Mouse (Mus musculus): ENCODE data around the gene Lcn8. TPM values are rescaled to one million over a fixed set of nuclear protein-coding genes. Genes with fewer than 3 reads are reported as not detected.

Gene Lcn8
- polyA plus RNA-seq, 1 experiment from 2014 or later: not detected

DNA sequence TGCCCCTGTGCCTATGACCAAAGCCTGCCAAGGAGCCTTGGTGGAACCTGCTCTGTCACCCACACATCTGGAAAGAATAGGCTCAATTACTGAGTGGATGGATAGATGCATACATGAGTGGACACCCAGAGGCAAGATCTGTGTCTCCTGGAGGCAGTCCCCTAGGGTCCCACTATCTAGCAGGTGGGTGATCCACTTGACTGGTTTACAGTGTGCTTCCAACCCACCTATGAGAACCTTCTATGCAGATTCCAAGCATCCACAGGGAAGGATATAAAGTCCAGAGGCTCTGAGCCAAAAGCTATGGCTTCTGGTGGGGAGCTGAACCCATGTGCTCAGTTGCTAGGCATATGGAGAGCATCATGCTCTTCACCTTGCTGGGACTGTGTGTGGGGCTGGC lies 4.7 kb downstream of the Lcn8 start, which contains the start of gene Lcn5:
Gene Lcn5 (plus strand): TSS at position 301 of the 400 bp plus-strand sequence.
- Histone ChIP-seq H3K4me3 (ENCODE audit: low read depth, low read length) (no peak within 1 kb of the TSS), H3K4me2 (ENCODE audit: low read length) (no peak within 1 kb of the TSS), H3K27me3 (replicated peaks; ENCODE audit: control insufficient read depth, insufficient read depth, low read length) (no peaks in the 10 kb centered on the region), H3K9ac (ENCODE audit: low read length) (no peak within 1 kb of the TSS), H3K9me3 (replicated peaks; ENCODE audit: control insufficient read depth, low read length) (no peaks in the 10 kb centered on the region), H3K36me3 (ENCODE audit: control insufficient read depth, insufficient read depth, low read length) (no peaks in the 10 kb centered on the region), H3K27ac (ENCODE audit: low read depth, low read length) (no peak within 1 kb of the TSS), H3K4me1 (ENCODE audit: control insufficient read depth, insufficient read depth, low read length) (no peaks in the 10 kb centered on the region)
- no peak for DNase-seq (ENCODE audit: low spot score)
- no peak for ATAC-seq

DNA sequence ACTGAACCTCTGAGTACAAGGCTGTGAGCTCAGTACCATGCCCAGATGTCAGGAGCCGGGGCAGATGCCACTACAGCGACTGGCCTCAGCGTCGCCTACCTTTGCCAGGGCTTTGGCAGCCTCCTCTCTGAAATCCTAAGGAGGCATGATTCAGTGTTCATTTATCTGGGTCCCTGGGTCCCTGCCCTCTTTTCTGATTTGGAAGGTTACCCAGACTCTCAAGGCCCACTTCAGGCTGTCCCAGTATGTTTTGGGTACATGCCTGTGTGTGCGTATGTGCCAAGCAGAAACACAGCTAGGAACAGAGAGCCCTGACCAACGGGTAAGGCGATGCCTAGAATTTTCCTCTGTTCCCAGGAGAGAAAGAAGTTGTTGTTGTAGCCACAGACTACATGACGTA lies 7.4 kb downstream of the Lcn8 start:
- H3K27me3 ChIP-seq (replicated peaks; ENCODE audit: control insufficient read depth, insufficient read depth, low read length): no peaks in the 10 kb centered on the region
- H3K4me2 ChIP-seq (ENCODE audit: low read length): no peak overlapping the region
- H3K9ac ChIP-seq (ENCODE audit: low read length): no peak overlapping the region
- WGBS: 95% methylated on average over 8 of the region's 8 CpGs
- no peaks in the 10 kb centered on the region for H3K36me3 ChIP-seq (ENCODE audit: control insufficient read depth, insufficient read depth, low read length)
- H3K9me3 ChIP-seq (replicated peaks; ENCODE audit: control insufficient read depth, low read length): no peaks in the 10 kb centered on the region
- no peak overlapping the region for H3K4me3 ChIP-seq (ENCODE audit: low read depth, low read length)
- H3K27ac ChIP-seq (ENCODE audit: low read depth, low read length): no peak overlapping the region
- ATAC-seq (no peak), DNase-seq (ENCODE audit: low spot score) (no peak)
- no peaks in the 10 kb centered on the region for H3K4me1 ChIP-seq (ENCODE audit: control insufficient read depth, insufficient read depth, low read length)

DNA sequence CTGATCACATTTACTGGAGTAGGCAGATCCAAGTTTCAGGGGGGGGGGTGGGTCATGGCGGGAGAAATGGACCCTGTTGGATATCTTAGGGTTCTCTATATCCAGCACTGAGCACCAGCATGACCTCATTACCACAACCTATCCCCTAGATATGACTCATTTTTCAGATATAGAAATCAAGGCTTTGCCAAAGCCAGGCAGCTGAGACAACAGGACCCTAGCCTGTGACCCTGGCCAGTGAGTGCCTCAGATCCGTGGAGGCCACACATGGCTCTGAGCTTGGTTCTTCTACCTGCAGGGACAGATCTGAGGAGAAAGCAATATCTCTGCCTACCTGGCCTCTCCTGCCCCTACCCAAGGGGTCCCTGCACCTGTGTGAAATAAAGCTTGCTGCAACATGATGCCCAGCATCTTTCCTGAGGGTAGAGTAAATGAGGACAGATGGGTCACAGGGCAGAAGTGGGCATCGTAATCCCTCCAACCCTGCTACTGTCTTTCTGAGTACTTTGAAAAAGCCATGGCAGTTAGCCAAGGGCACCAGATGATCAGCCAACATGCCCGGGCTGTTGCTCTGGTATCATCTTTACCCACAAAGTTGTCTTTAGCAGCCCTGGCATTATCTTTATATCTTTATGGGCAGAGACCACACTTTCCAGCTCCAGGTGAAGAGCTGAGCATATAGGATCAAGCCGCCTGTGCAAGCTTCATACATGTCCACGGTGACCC lies 8.5 kb downstream of the Lcn8 start:
- Histone ChIP-seq H3K4me3 (ENCODE audit: low read depth, low read length) (no peak overlapping the region), H3K4me1 (ENCODE audit: control insufficient read depth, insufficient read depth, low read length) (no peaks in the 10 kb centered on the region), H3K9me3 (replicated peaks; ENCODE audit: control insufficient read depth, low read length) (no peaks in the 10 kb centered on the region), H3K36me3 (ENCODE audit: control insufficient read depth, insufficient read depth, low read length) (no peaks in the 10 kb centered on the region), H3K27me3 (replicated peaks; ENCODE audit: control insufficient read depth, insufficient read depth, low read length) (no peaks in the 10 kb centered on the region), H3K27ac (ENCODE audit: low read depth, low read length) (no peak overlapping the region), H3K4me2 (ENCODE audit: low read length) (no peak overlapping the region), H3K9ac (ENCODE audit: low read length) (no peak overlapping the region)
- ATAC-seq: no peak
- DNase-seq (ENCODE audit: low spot score): no peak
- WGBS: 84% methylated on average over 6 of the region's 6 CpGs

DNA sequence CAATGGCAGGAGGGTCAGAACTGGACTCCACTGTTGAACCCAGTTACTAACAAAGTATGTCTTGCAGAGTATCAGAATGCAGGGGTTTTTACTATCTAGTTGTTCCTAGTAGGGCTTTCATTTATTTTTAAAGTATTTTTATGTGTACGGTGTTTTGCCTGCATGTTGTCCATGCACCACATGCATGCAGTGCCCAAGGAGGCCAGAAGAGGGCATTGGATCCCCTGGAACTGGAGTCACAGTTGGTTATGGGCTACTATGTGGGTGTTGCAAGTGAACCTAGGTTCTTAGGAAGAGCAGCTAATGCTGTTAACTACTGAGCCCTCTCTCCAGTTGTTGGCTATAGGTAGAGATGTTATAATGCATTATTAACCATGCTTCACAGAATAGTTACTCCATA lies 10.6 kb downstream of the Lcn8 start:
- H3K4me1 ChIP-seq (ENCODE audit: control insufficient read depth, insufficient read depth, low read length): no peaks in the 10 kb centered on the region
- DNase-seq (ENCODE audit: low spot score): peak; percentile 27
- no peaks in the 10 kb centered on the region for H3K36me3 ChIP-seq (ENCODE audit: control insufficient read depth, insufficient read depth, low read length)
- no peak overlapping the region for H3K4me3 ChIP-seq (ENCODE audit: low read depth, low read length)
- no peak overlapping the region for H3K9ac ChIP-seq (ENCODE audit: low read length)
- no peaks in the 10 kb centered on the region for H3K9me3 ChIP-seq (replicated peaks; ENCODE audit: control insufficient read depth, low read length)
- no peaks in the 10 kb centered on the region for H3K27me3 ChIP-seq (replicated peaks; ENCODE audit: control insufficient read depth, insufficient read depth, low read length)
- no peak overlapping the region for H3K4me2 ChIP-seq (ENCODE audit: low read length)
- WGBS: 63% methylated on average over 1 of the region's 1 CpGs
- no peak for ATAC-seq
- no peak overlapping the region for H3K27ac ChIP-seq (ENCODE audit: low read depth, low read length)

DNA sequence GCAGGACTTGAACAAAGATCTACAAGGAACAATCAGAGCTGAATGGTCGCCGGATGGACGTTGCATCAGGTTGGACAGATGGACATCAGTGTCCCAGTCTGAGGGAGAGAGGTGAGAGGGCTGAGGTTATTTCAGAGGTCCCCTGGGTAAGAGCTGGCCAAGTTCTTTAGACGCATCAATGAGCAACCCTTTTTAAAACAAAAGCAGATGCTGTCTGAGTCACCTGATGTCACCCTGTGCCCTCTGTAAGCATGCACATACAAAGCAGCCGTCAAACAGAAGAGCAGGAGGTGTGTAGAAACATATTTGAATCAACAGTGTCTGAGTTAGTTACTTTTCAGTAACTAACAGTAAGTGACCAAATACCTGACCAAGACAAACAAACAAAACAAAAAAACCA lies 11.2 kb downstream of the Lcn8 start:
- no peak overlapping the region for H3K9ac ChIP-seq (ENCODE audit: low read length)
- no peak overlapping the region for H3K4me3 ChIP-seq (ENCODE audit: low read depth, low read length)
- DNase-seq (ENCODE audit: low spot score) (no peak), ATAC-seq (no peak)
- no peaks in the 10 kb centered on the region for H3K9me3 ChIP-seq (replicated peaks; ENCODE audit: control insufficient read depth, low read length)
- no peak overlapping the region for H3K27ac ChIP-seq (ENCODE audit: low read depth, low read length)
- no peaks in the 10 kb centered on the region for H3K36me3 ChIP-seq (ENCODE audit: control insufficient read depth, insufficient read depth, low read length)
- H3K27me3 ChIP-seq (replicated peaks; ENCODE audit: control insufficient read depth, insufficient read depth, low read length): no peaks in the 10 kb centered on the region
- no peak overlapping the region for H3K4me2 ChIP-seq (ENCODE audit: low read length)
- 89% methylated on average over 5 of the region's 5 CpGs for WGBS
- no peaks in the 10 kb centered on the region for H3K4me1 ChIP-seq (ENCODE audit: control insufficient read depth, insufficient read depth, low read length)

DNA sequence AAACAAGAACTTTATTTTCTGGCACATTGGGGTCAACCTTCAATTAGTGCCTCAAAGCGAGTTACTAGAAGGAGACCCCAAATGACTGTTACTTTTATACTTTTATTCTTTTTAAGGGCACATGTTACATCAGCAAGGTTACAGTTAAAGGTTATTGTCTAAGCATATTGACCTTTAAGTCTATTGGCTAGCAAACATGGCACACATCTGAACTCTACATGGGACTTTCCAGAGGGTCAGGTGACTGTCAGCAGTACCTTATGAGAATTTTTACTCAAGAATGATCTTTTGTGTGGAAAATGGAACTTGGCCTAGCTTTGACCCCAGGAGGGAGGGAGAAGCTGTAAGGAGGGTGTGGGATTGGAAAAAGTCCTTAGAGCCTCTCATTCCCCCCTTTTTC lies 13.6 kb downstream of the Lcn8 start:
- H3K9me3 ChIP-seq (replicated peaks; ENCODE audit: control insufficient read depth, low read length): no peaks in the 10 kb centered on the region
- no peak overlapping the region for H3K9ac ChIP-seq (ENCODE audit: low read length)
- DNase-seq (ENCODE audit: low spot score): no peak

DNA sequence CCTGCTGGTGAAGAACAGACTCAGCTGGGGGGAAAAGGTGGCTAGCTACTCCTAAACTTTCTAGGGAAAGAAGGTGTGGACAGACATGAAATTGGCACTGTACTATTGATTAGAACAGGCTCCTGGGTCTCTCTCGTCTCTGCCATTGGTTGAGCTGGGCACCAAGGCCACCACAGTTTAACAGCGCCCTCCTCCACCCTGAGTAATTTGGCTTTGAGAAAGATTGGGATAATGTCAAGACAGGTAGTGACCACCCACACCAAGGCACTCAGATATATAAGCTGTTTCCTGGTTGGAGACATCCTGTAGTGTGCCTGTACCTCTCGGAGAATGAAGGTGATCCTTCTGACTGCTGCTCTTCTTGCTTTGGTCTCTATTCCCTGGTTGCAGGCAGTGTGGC lies 23.6 kb downstream of the Lcn8 start, which contains the start of gene Lcn6:
Gene Lcn6 (plus strand): TSS at position 301 of the 400 bp plus-strand sequence.
- no peak within 1 kb of the TSS for H3K4me2 ChIP-seq (ENCODE audit: low read length)
- no peak within 1 kb of the TSS for H3K27ac ChIP-seq (ENCODE audit: low read depth, low read length)
- H3K4me3 ChIP-seq (ENCODE audit: low read depth, low read length): no peak within 1 kb of the TSS
- H3K9ac ChIP-seq (ENCODE audit: low read length): no peak within 1 kb of the TSS
- no peaks in the 10 kb centered on the region for H3K9me3 ChIP-seq (replicated peaks; ENCODE audit: control insufficient read depth, low read length)
- H3K4me1 ChIP-seq (ENCODE audit: control insufficient read depth, insufficient read depth, low read length): no peaks in the 10 kb centered on the region
- DNase-seq (ENCODE audit: low spot score) (no peak), ATAC-seq (no peak)
- WGBS: 86% methylated on average over 3 of the region's 3 CpGs
- H3K36me3 ChIP-seq (ENCODE audit: control insufficient read depth, insufficient read depth, low read length): no peaks in the 10 kb centered on the region
- H3K27me3 ChIP-seq (replicated peaks; ENCODE audit: control insufficient read depth, insufficient read depth, low read length): no peaks in the 10 kb centered on the region

More for the DNA sequence above, 13.6 kb downstream of the Lcn8 start:
- Histone ChIP-seq H3K4me2 (ENCODE audit: low read length) (no peak overlapping the region), H3K27ac (ENCODE audit: low read depth, low read length) (no peak overlapping the region), H3K36me3 (ENCODE audit: control insufficient read depth, insufficient read depth, low read length) (no peaks in the 10 kb centered on the region), H3K4me3 (ENCODE audit: low read depth, low read length) (no peak overlapping the region), H3K27me3 (replicated peaks; ENCODE audit: control insufficient read depth, insufficient read depth, low read length) (no peaks in the 10 kb centered on the region), H3K4me1 (ENCODE audit: control insufficient read depth, insufficient read depth, low read length) (no peaks in the 10 kb centered on the region)
- ATAC-seq: no peak
- 77% methylated on average over 1 of the region's 1 CpGs for WGBS

DNA sequence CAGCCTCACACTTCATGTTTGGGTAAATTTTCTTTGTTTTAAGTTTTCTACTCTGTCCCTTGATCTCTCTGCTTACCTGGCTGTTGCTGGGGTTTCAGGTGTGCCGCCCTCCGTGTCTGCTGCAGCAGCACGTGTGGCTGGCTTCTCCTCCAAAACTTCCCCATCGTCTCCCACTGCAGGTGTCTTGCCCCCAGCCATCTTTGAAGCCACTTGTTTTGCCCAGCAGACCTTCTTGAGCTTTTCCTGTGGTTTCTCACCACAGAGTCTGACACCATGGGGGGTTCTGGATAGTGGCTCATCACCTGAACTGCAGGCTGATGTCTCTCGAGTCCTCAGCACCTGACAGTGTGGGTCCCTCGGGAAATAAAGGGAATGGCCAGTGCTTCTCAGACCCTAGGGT lies 26.6 kb downstream of the Lcn8 start:
- Histone ChIP-seq H3K36me3 (ENCODE audit: control insufficient read depth, insufficient read depth, low read length) (no peaks in the 10 kb centered on the region), H3K9me3 (replicated peaks; ENCODE audit: control insufficient read depth, low read length) (no peaks in the 10 kb centered on the region), H3K4me2 (ENCODE audit: low read length) (no peak overlapping the region), H3K4me1 (ENCODE audit: control insufficient read depth, insufficient read depth, low read length) (no peaks in the 10 kb centered on the region), H3K9ac (ENCODE audit: low read length) (no peak overlapping the region), H3K4me3 (ENCODE audit: low read depth, low read length) (no peak overlapping the region), H3K27ac (ENCODE audit: low read depth, low read length) (no peak overlapping the region), H3K27me3 (replicated peaks; ENCODE audit: control insufficient read depth, insufficient read depth, low read length) (no peaks in the 10 kb centered on the region)
- DNase-seq (ENCODE audit: low spot score) (no peak), ATAC-seq (no peak)
- WGBS: 82% methylated on average over 6 of the region's 6 CpGs

DNA sequence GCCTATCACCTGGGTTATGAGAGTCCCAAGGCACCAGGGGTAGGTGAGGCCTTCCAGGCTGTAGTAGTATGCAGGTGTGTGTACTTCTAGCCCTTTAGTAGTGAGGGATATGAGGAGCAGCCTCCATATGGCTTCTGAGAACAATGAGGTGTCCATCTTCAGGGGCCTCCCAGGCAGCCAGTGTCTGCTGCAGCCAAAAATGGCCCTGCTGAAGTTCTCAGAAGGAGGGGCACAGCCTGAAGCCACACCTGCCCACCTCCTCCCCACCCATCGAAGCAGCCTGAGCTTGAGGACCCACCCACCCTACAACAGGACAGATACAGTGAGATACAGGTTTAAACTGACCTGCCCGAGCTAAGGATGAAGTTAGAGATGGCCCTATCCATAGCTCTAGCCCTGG lies 29.5 kb downstream of the Lcn8 start, which contains the start of gene Lcn10:
Gene Lcn10 (plus strand): TSS at position 301 of the 400 bp plus-strand sequence.
- H3K36me3 ChIP-seq (ENCODE audit: control insufficient read depth, insufficient read depth, low read length): no peaks in the 10 kb centered on the region
- no peaks in the 10 kb centered on the region for H3K4me1 ChIP-seq (ENCODE audit: control insufficient read depth, insufficient read depth, low read length)
- ATAC-seq (no peak), DNase-seq (ENCODE audit: low spot score) (no peak)
- H3K4me2 ChIP-seq (ENCODE audit: low read length): no peak within 1 kb of the TSS
- WGBS: 65% methylated on average over 2 of the region's 2 CpGs
- H3K4me3 ChIP-seq (ENCODE audit: low read depth, low read length): no peak within 1 kb of the TSS
- no peaks in the 10 kb centered on the region for H3K27me3 ChIP-seq (replicated peaks; ENCODE audit: control insufficient read depth, insufficient read depth, low read length)
- H3K9me3 ChIP-seq (replicated peaks; ENCODE audit: control insufficient read depth, low read length): no peaks in the 10 kb centered on the region
- H3K27ac ChIP-seq (ENCODE audit: low read depth, low read length): no peak within 1 kb of the TSS
- no peak within 1 kb of the TSS for H3K9ac ChIP-seq (ENCODE audit: low read length)
